Mouse (Mus musculus): ENCODE results near the gene Cadm4.

Cadm4 gene

GRCm38 (mm10) chr7:24469126-24469525, 12.7 kb upstream of the Cadm4 start:
- DNase-seq: peak; percentile 81 to 83

GRCm38 (mm10) chr7:24470356-24470755, 11.5 kb upstream of the Cadm4 start:
- DNase-seq: peak in 1 of 2 experiments; percentile 26

GRCm38 (mm10) chr7:24472442-24472841, 9.4 kb upstream of the Cadm4 start:
- peak; percentile 25 to 33 for DNase-seq

GRCm38 (mm10) chr7:24472937-24473336, 8.9 kb upstream of the Cadm4 start:
- peak; percentile 77 for DNase-seq

- DNase-seq: peak; percentile 85
Observed at GRCm38 (mm10) chr7:24473913-24474529, 7.8 kb upstream of the Cadm4 start.

GRCm38 (mm10) chr7:24474811-24475506, 6.9 kb upstream of the Cadm4 start:
- peak; percentile 21 to 27 for DNase-seq

GRCm38 (mm10) chr7:24476338-24476737, 5.5 kb upstream of the Cadm4 start:
- peak; percentile 1 to 2 for DNase-seq

- peak; percentile 1 to 2 for DNase-seq
Observed at GRCm38 (mm10) chr7:24476856-24477255, 5.0 kb upstream of the Cadm4 start.

- DNase-seq: peak; percentile 3 to 6
Observed at GRCm38 (mm10) chr7:24478911-24479310, 2.9 kb upstream of the Cadm4 start.

- DNase-seq: peak; percentile 1 to 5
Observed at GRCm38 (mm10) chr7:24479685-24480084, 2.1 kb upstream of the Cadm4 start.

- DNase-seq: no peak
Observed at GRCm38 (mm10) chr7:24480121-24480941, 1.5 kb upstream of the Cadm4 start.

- peak; percentile 20 to 28 for DNase-seq
Observed at GRCm38 (mm10) chr7:24480986-24481473, 793 bp upstream of the Cadm4 start.

- peak in 1 of 2 experiments; percentile 2 for DNase-seq
Observed at GRCm38 (mm10) chr7:24482208-24483020, 591 bp downstream of the Cadm4 start.

- peak in 1 of 2 experiments; percentile 8 for DNase-seq
Observed at GRCm38 (mm10) chr7:24483291-24483690, 1.5 kb downstream of the Cadm4 start.

GRCm38 (mm10) chr7:24485481-24485880, 3.7 kb downstream of the Cadm4 start:
- no peak for DNase-seq

- peak in 1 of 2 experiments; percentile 0 for DNase-seq
Observed at GRCm38 (mm10) chr7:24486654-24487130, 4.9 kb downstream of the Cadm4 start.

- DNase-seq: no peak
Observed at GRCm38 (mm10) chr7:24487403-24487802, 5.6 kb downstream of the Cadm4 start.

GRCm38 (mm10) chr7:24488303-24488702, 6.5 kb downstream of the Cadm4 start:
- DNase-seq: no peak

- DNase-seq: peak; percentile 35
Observed at GRCm38 (mm10) chr7:24499856-24500577, 18.2 kb downstream of the Cadm4 start.

- peak; percentile 72 for DNase-seq
Observed at GRCm38 (mm10) chr7:24500929-24501328, 19.1 kb downstream of the Cadm4 start.

GRCm38 (mm10) chr7:24501492-24501891, 19.7 kb downstream of the Cadm4 start:
- peak; percentile 55 to 58 for DNase-seq

- DNase-seq: no peak
Observed at GRCm38 (mm10) chr7:24504004-24504403, 22.2 kb downstream of the Cadm4 start.
